Mouse (Mus musculus): ENCODE data around the gene Lingo2. TPM values are rescaled to one million over a fixed set of nuclear protein-coding genes. Genes with fewer than 3 reads are reported as not detected.
"Not testable (repeated sequence)": the region's sequence is repeated elsewhere in the genome, so short reads cannot be mapped to it uniquely, and the experiment has no call there.

Lingo2 gene
- polyA plus RNA-seq, 1 experiment from 2014 or later: 2.6 TPM

- Histone ChIP-seq H3K27me3 (ENCODE audit: control insufficient read depth, insufficient read depth, low read length) (no peaks in the 10 kb centered on the region), H3K4me2 (ENCODE audit: low read depth, low read length) (no peak overlapping the region), H3K27ac (replicated peaks; ENCODE audit: low read depth, low read length) (no peak overlapping the region), H3K36me3 (replicated peaks; ENCODE audit: control insufficient read depth, insufficient read depth, low read depth, low read length) (no peaks in the 10 kb centered on the region), H3K9ac (replicated peaks; ENCODE audit: low read length) (no peak overlapping the region), H3K4me3 (ENCODE audit: low read depth, low read length) (no peak overlapping the region), H3K9me3 (replicated peaks; ENCODE audit: control insufficient read depth, low read length) (no peaks in the 10 kb centered on the region), H3K4me1 (ENCODE audit: control insufficient read depth, insufficient read depth, low read length) (no peaks in the 10 kb centered on the region)
- WGBS: 26% methylated on average over 2 of the region's 2 CpGs
- DNase-seq (ENCODE audit: low spot score): peak; percentile 3
- no peak for ATAC-seq (replicated peaks; ENCODE audit: insufficient number of reproducible peaks, low FRiP score, low TSS enrichment, low read depth)
Observed at GRCm38 (mm10) chr4:35704126-35704525, 1247.4 kb downstream of the Lingo2 start.

- Histone ChIP-seq H3K36me3 (replicated peaks; ENCODE audit: control insufficient read depth, insufficient read depth, low read depth, low read length) (no peaks in the 10 kb centered on the region), H3K4me2 (ENCODE audit: low read depth, low read length) (no peak overlapping the region), H3K4me3 (ENCODE audit: low read depth, low read length) (no peak overlapping the region), H3K9me3 (replicated peaks; ENCODE audit: control insufficient read depth, low read length) (no peaks in the 10 kb centered on the region), H3K27ac (replicated peaks; ENCODE audit: low read depth, low read length) (no peak overlapping the region), H3K4me1 (ENCODE audit: control insufficient read depth, insufficient read depth, low read length) (no peaks in the 10 kb centered on the region), H3K27me3 (ENCODE audit: control insufficient read depth, insufficient read depth, low read length) (no peaks in the 10 kb centered on the region), H3K9ac (replicated peaks; ENCODE audit: low read length) (no peak overlapping the region)
- WGBS: 67% methylated on average over 1 of the region's 1 CpGs
- ATAC-seq (replicated peaks; ENCODE audit: insufficient number of reproducible peaks, low FRiP score, low TSS enrichment, low read depth) (no peak), DNase-seq (ENCODE audit: low spot score) (no peak)
Observed at GRCm38 (mm10) chr4:35702661-35703060, 1248.9 kb downstream of the Lingo2 start.

- Histone ChIP-seq H3K9me3 (replicated peaks; ENCODE audit: control insufficient read depth, low read length) (no peaks in the 10 kb centered on the region), H3K27me3 (ENCODE audit: control insufficient read depth, insufficient read depth, low read length) (no peaks in the 10 kb centered on the region), H3K4me2 (ENCODE audit: low read depth, low read length) (no peak overlapping the region), H3K27ac (replicated peaks; ENCODE audit: low read depth, low read length) (no peak overlapping the region), H3K9ac (replicated peaks; ENCODE audit: low read length) (no peak overlapping the region), H3K4me1 (ENCODE audit: control insufficient read depth, insufficient read depth, low read length) (no peaks in the 10 kb centered on the region), H3K4me3 (ENCODE audit: low read depth, low read length) (no peak overlapping the region), H3K36me3 (replicated peaks; ENCODE audit: control insufficient read depth, insufficient read depth, low read depth, low read length) (no peaks in the 10 kb centered on the region)
- ATAC-seq (replicated peaks; ENCODE audit: insufficient number of reproducible peaks, low FRiP score, low TSS enrichment, low read depth): no peak
- WGBS: 80% methylated on average over 2 of the region's 2 CpGs
- no peak for DNase-seq (ENCODE audit: low spot score)
Observed at GRCm38 (mm10) chr4:35695137-35695522, 1256.4 kb downstream of the Lingo2 start.

- Histone ChIP-seq H3K4me1 (ENCODE audit: control insufficient read depth, insufficient read depth, low read length) (no peaks in the 10 kb centered on the region), H3K27ac (replicated peaks; ENCODE audit: low read depth, low read length) (no peak overlapping the region), H3K9me3 (replicated peaks; ENCODE audit: control insufficient read depth, low read length) (no peaks in the 10 kb centered on the region), H3K4me2 (ENCODE audit: low read depth, low read length) (no peak overlapping the region), H3K36me3 (replicated peaks; ENCODE audit: control insufficient read depth, insufficient read depth, low read depth, low read length) (no peaks in the 10 kb centered on the region), H3K4me3 (ENCODE audit: low read depth, low read length) (no peak overlapping the region), H3K9ac (replicated peaks; ENCODE audit: low read length) (no peak overlapping the region), H3K27me3 (ENCODE audit: control insufficient read depth, insufficient read depth, low read length) (no peaks in the 10 kb centered on the region)
- WGBS: 85% methylated on average over 4 of the region's 4 CpGs
- ATAC-seq (replicated peaks; ENCODE audit: insufficient number of reproducible peaks, low FRiP score, low TSS enrichment, low read depth) (no peak), DNase-seq (ENCODE audit: low spot score) (no peak)
Observed at GRCm38 (mm10) chr4:35694360-35695136, 1257.0 kb downstream of the Lingo2 start.

GRCm38 (mm10) chr4:35690521-35690920 lies 1261.0 kb downstream of the Lingo2 start:
- DNase-seq (ENCODE audit: low spot score) (no peak), ATAC-seq (replicated peaks; ENCODE audit: insufficient number of reproducible peaks, low FRiP score, low TSS enrichment, low read depth) (no peak)
- H3K27me3 ChIP-seq (ENCODE audit: control insufficient read depth, insufficient read depth, low read length): no peaks in the 10 kb centered on the region
- H3K4me3 ChIP-seq (ENCODE audit: low read depth, low read length): no peak overlapping the region
- no peaks in the 10 kb centered on the region for H3K9me3 ChIP-seq (replicated peaks; ENCODE audit: control insufficient read depth, low read length)
- H3K9ac ChIP-seq (replicated peaks; ENCODE audit: low read length): no peak overlapping the region
- H3K27ac ChIP-seq (replicated peaks; ENCODE audit: low read depth, low read length): no peak overlapping the region
- H3K4me1 ChIP-seq (ENCODE audit: control insufficient read depth, insufficient read depth, low read length): no peaks in the 10 kb centered on the region
- no peaks in the 10 kb centered on the region for H3K36me3 ChIP-seq (replicated peaks; ENCODE audit: control insufficient read depth, insufficient read depth, low read depth, low read length)
- H3K4me2 ChIP-seq (ENCODE audit: low read depth, low read length): no peak overlapping the region
- 82% methylated on average over 5 of the region's 5 CpGs for WGBS

- WGBS: 67% methylated on average over 5 of the region's 5 CpGs
- not testable (repeated sequence) for H3K4me3 ChIP-seq (ENCODE audit: low read depth, low read length); H3K27me3 ChIP-seq (ENCODE audit: control insufficient read depth, insufficient read depth, low read length); DNase-seq (ENCODE audit: low spot score); H3K9ac ChIP-seq (replicated peaks; ENCODE audit: low read length); H3K27ac ChIP-seq (replicated peaks; ENCODE audit: low read depth, low read length); H3K9me3 ChIP-seq (replicated peaks; ENCODE audit: control insufficient read depth, low read length); H3K4me2 ChIP-seq (ENCODE audit: low read depth, low read length); H3K36me3 ChIP-seq (replicated peaks; ENCODE audit: control insufficient read depth, insufficient read depth, low read depth, low read length); H3K4me1 ChIP-seq (ENCODE audit: control insufficient read depth, insufficient read depth, low read length); ATAC-seq (replicated peaks; ENCODE audit: insufficient number of reproducible peaks, low FRiP score, low TSS enrichment, low read depth)
Observed at GRCm38 (mm10) chr4:35688498-35689240, 1262.9 kb downstream of the Lingo2 start.

MicroRNAs within 50 kb of the gene (microRNA counts, 519-probe panel; counts per million panel counts)
- microRNA mmu-miR-873 (not detected), microRNA mmu-miR-876-3p (not detected), microRNA mmu-miR-876-5p (not detected)

Small RNA genes lying within 50 kb of the gene (microRNA-seq; reads per million reads assigned to microRNA genes)
- not detected for gene Mir873a (ENCODE audit: borderline number of aligned reads)
- not detected for gene Mir873b (ENCODE audit: borderline number of aligned reads)
- gene Mir876 (ENCODE audit: borderline number of aligned reads): not detected
